Mouse (Mus musculus) heart, adult 2 months (tissue): ENCODE data around the gene Slc16a12.

Source experiments
- CTCF ChIP-seq: fragments of 200-600 bp; IDR thresholded peaks from 2 replicates; pipeline ENCODE4 v1.8.1; 2022; ENCODE audit warnings: antibody characterized with exemption, mild to moderate bottlenecking, moderate library complexity
- EP300 ChIP-seq: fragments of 200-500 bp; IDR thresholded peaks from 2 replicates; pipeline ENCODE4 v1.6.1; 2011; ENCODE audit warnings: low read depth, low read length, control low read depth; ENCODE audit not compliant: insufficient read depth
- POLR2A ChIP-seq: fragments of 200-500 bp; IDR thresholded peaks from 2 replicates; pipeline ENCODE4 v1.6.1; 2011; ENCODE audit warnings: mild to moderate bottlenecking, low read depth, low read length, control low read depth; ENCODE audit not compliant: insufficient read depth

- TF ChIP-seq EP300, result no peak
- TF ChIP-seq CTCF, result no peak
- TF ChIP-seq POLR2A, result no peak
Measured at GRCm38 (mm10) chr19:34735900-34736299, 11.2 kb downstream of the Slc16a12 start.
